Mouse (Mus musculus) frontal cortex, adult (tissue): ENCODE data around the gene Hlx.
A peak's percentile ranks its signal among the peaks of the same experiment; 100 is the strongest.

Source experiments
- ATAC-seq: cut with Nextera tagmentation; 2 replicates; pipeline ENCODE4 v1.9.2; 2017; ENCODE audit warnings: mild to moderate bottlenecking, moderate library complexity, mixed read lengths; ENCODE audit not compliant: low TSS enrichment

The Hlx gene

DNA sequence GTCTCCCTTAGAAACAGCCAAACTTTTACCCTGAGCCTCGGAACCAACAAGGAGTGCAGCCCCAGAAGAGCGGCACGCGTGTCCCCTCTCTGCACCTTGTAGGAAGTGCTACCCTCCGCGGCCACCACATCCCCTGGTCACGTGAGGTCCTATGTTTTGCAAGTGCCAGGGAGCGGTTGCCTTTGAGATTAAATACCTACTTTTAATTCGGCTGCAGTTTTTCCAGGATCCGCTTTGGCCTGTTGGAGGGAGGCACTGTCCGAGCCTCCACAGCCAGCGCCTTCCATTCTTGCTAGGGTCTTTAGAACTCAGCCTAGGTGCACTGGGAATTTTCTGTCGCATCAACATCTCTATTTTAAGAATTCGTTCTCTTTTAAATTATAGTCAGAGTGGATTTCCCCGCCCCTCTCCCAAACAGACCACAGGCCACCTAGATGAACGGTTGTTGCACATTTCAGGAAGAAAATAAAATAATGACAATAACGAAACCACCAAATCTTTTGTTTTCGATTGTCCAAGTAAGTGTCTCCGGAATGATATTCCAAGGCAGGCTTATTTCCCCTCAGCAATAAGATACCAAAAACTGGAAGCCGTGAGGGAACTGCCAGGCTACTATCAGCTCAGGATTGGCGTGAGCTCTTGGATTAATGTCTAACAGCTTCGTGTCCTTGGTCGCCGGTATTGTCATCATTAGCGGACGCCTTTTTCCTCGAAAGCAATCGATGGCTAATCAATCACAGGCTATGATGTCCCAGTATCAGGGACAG is 1.1 kb upstream of the Hlx start:
- ATAC-seq, result no peak

DNA sequence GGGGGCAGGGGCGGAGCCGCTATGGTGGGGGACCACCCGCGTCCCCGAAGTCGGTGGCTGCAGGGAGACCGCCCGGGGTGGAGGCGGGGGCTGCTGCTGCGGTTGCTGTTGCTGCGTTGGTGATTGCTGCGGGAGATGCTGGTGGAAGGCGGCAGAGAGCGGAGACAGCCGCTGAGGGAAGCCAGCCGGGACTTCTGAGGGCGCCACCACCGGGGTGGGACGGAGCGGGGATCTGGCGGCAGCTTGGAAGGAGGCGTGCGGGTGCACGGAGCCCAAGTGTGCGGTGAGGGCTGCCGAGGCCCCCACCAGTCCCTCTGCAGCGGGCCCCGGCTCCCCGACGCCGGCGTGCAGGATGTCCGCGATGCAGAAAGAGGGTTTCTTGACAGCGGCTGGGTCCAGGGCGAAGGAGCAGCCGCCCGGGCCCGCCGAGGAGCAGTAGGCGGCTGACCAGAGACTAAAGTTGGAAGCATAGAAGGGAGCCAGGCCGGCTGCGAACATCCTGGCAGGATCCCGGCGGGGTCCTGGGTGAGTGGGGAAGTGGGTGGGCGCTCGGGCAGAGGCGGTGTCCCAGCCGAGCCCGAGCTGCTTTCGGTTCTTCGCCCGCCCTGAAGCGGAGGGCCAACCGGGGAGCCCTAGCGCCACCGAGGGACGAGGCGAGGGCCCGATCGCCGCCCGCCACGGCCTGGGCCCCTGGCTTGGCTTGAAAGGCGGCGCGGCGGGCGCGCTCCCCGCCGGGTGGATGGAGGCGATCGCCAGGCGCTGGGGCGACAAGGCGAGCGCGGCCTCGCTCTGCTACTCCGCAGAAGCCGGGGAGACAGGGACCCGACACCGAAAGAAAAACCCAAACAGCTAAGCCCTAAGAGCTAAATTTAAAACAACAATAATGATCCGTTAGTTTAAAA is 524 bp downstream of the Hlx start:
- ATAC-seq, result peak; percentile 20; the same call in 1 of the 2 replicates

DNA sequence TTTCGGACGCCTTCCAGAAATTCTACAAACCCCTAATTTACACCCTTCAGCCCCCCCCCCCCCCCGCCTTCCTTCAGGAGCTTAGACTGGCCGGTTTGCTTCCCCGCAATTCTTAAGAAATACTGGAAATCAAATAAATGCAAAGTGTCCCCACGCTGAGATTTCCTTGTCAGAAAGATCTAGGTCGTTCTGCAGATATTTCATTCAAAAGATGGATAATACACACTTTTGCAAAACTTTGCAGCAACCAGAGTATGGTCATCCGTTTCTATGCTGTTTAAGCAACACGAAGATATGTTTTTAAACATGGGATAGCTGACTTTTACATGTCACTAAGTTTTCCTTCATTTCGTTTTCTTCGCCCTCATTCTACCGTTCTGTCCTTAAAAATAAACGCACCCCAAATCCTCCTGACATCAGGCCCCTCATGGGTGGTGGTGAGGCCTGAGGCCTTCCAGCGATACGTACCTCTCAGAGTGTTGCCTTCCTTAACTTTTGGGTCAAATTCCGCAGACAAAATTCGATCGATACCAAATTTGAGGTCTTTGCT is 1.3 kb downstream of the Hlx start:
- no peak for ATAC-seq

DNA sequence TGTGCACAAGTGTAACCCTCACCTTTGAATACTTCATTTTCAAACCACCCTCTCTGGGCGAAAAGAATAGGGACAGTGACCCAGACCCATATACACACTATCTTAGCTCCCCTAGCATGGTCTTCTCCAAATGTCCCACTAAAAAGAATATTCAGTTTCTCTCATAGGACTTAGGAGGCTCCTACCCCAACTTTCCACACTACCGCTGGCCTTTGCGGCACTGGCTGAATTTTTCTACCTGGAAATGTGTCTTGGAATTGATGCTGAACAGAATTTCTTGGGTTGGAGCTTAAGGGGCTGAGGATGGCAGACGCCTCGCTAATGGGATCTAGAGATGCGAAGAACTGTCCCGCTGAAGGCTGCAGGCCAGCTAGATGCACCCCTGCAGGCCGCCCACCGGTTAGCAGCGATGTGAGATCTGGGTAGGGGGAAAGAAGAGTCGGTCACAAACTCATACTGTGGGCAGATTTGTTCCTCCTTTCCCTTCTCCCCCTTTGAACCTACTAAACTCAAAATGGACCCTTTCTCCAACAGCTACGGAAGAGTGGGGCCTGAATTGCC is 1.9 kb downstream of the Hlx start:
- no peak for ATAC-seq

DNA sequence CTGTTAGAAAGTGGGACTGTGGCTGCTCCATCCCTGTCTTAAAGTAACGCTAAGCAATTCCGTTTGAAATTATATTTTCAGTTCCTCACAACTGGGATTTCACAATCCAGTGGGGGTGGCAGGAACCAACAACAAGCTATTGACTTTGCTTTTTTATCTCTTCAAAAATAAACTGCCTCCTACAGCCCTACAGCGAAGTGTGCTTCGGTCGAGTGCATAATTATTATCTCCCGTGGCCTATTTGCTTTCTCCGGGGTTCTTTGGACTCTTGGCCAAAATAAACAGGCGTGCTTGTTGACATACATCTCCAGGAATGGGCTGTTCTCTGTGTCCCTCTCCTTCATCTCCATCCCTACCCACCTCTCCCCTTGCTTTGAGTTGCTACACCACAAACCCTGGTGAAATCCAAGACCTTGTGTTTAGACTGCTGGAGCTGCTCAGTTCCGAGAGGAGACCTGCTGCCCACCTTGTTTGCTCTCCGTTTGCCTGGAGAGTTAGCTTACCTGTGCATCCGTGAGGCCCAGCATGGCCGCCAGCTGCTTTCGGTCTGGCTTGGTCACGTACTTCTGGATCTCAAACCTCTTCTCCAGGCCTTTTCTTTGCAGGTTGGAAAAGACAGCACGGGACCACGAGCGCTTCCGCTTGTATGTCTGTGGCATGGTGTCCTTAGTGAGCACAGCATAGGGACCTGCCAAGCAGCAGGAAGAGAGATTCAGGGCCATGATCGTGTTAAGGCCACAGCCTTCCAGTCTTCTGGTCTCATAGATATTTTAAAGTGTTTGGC is 2.9 kb downstream of the Hlx start:
- no peak for ATAC-seq

DNA sequence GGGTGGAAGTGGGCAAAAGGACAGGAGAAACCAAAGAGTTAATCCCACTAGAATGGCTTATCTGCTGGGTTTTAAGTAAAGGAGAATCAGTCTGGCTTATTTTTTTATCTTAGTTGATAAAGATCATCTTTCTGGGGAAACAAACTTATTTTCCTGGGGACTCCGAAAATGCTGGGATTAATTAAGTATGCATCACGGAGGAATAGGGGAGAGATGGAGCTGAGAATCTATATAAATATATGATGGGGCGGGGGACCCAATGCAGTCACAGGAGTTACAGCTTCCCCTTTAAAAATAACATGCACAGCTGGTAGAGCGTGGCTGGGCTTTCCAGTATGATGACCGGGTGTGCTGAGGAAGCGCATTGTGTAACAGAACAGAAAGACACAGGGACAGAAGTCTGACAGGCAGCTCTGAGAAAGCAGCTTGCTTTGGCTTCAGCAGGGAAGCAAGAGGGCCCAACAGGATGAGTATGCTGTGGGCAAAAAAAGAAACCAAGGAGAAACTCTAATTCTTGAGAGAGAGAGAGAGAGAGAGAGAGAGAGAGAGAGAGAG is 3.8 kb downstream of the Hlx start:
- no peak for ATAC-seq

DNA sequence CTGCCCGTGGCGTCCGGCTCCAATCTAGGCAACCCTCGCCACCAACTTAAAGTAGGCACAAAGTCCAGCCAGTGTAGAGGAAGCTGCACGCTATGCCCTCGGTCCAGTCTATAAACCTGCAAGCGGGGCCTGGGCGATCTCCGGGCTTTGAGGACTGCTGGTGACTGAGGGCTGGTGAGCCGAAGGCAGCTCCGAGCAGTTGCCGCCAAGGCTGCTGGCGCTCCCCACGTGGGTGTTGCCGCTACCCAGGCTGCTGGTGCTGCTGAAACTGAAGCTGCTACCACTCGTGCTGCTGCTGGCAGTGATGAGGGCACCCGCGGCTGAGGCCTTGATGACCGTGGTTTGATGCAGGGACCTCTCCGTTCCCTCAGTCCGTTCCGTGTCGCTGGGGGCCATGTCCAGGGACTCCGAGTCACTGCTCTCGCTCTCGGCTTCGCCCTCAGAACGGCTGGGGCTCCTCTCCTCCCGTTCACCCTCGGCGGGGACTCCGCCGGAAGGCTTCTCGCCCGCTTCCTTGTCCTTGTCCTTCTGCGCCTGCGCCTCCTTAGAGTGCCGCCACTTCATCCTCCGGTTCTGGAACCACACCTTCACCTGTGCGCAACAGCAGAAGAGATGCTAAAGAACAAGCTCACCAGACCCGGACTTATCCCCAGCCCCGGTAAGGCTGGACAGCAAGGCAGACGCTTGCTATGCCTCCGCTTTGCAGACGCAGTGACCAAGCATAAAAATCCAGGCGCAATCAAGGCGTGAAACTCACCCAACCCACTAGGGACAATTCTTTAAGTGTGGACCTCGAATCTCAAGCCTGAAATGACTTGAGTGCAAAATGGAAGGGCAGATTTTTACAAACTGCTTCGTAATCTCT is 4.8 kb downstream of the Hlx start:
- peak; percentile 63 for ATAC-seq

DNA sequence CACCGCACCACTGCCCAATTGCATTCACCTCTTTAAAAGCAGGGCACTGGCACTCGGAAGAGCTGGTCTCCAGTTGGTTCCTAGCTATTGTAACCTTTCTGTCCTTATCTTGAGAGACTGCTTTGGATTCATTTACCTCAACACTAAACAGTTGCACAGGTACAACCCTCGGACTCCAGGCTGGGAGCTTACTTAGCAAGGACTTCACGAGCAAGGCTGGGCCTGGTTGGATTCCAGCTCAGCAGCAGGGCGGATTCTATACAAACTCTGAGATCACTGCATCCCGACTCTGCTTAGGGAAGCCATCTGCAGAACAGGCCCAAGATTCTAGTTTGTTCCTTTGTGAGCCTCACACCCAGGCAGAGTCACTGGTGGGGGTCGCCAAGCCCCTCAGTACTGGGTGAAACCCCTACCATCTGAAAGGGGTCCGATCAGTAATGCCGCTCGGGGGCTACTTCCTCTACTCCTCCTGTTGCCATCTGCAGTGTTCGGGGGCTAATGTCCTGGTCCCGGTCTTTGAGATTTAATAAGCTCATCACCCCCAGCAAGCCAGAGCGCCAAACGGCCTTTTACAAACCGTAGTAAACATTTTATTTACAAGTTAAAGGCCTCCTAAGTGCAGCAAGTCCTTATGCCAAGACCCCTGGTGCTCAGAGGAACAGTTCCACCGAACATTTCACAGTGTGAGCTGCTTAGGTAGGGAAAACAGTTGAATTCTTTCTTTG is 5.7 kb downstream of the Hlx start:
- no peak for ATAC-seq

DNA sequence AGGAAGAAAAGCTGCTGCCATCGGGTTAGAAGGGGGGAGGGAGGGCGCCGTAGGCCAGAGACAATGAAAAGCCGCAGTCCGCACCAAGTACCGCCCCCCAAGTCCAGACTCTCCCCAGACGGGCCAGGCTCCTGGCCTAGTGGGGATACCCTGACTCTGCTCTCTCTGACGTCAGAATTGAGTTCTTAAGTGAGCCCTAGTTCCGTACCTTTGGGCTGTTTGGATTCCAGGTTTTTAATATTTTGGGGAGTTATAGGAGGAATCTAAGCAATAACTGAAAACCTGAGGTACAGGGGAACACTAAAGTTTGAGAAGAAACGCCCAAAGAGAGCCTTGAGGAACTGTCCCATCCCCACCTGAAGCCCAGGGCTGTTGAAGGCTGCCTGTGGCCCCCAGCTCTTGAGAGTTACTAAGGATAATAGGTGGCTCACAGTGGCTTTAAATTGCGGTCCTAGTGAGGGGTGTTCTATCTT is 7.1 kb downstream of the Hlx start:
- ATAC-seq, result no peak

DNA sequence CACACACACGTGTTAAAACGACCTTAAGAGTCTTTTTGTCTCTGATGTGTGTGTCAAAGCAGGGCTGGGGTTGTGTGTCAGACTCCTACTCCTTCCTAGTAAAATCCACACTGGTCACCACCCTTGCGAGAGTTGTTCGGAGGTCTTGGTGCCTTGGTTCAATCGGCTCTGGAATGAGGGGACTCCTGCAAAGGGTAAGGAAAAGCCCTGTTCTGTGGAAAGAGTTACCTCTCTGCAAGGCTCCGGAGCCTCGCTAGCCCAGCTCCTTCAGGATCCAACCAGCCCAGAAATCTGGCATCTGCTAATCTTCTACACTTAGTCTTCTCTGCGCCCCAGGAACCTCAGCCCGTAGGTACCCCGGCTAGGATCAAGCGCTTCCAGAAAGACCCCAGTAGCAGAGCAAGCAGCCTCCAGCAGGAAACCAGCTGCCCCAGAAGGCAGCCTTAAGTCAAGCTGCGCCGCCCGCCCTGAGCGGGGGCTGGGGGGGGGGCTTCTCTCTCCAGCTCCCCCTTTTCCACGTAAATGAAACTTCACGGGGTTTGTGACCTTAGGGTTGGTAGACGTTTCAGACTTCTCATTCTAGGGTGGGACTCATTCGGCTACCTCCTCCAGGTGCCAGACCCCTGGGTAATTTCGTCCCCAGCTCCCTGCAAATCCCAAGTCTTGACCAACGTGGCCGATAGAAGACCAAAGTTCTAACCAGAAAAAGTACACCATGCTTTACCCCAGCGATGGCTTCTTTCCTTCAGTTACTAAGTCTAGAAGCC is 7.7 kb downstream of the Hlx start:
- ATAC-seq, result no peak

DNA sequence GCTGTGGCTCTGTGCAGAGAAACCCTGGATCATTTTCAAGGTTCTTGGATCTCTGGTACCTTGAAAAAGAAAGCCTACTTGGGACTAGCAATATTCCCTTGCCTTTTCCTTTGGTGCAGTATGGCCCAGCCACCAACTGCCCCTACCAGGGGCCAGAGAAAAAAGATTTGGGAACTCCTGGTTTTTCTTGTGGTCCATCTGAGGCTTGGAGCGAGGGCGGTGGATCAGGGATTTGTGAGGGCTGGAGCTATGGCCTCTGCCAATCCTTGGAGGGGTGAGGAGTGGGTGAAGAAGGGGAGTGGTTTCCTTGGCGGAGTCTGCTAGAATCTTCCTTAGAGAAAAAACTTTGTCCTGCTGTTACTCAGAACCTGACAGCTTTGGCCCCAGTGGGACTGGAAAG is 8.5 kb downstream of the Hlx start:
- no peak for ATAC-seq

DNA sequence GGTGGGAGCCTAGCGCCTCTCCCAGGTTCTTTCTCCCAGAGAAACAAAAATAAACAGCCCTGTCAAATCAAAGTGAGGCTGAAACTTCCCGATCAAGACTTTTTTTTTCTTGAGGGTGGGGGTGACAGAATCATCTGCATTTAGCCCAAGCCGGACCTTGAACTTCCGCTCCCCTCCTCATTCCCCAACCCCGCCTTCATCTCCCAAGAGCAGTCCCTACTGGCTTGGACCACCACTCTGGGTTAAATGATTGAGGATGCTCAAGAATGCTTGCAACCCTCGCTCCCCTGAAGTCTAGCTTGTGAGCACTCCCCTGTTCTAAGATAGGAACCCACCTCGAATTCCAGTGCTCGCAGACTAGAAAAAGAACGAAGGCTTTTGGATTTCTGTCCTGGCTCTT is 11.3 kb downstream of the Hlx start:
- no peak for ATAC-seq

DNA sequence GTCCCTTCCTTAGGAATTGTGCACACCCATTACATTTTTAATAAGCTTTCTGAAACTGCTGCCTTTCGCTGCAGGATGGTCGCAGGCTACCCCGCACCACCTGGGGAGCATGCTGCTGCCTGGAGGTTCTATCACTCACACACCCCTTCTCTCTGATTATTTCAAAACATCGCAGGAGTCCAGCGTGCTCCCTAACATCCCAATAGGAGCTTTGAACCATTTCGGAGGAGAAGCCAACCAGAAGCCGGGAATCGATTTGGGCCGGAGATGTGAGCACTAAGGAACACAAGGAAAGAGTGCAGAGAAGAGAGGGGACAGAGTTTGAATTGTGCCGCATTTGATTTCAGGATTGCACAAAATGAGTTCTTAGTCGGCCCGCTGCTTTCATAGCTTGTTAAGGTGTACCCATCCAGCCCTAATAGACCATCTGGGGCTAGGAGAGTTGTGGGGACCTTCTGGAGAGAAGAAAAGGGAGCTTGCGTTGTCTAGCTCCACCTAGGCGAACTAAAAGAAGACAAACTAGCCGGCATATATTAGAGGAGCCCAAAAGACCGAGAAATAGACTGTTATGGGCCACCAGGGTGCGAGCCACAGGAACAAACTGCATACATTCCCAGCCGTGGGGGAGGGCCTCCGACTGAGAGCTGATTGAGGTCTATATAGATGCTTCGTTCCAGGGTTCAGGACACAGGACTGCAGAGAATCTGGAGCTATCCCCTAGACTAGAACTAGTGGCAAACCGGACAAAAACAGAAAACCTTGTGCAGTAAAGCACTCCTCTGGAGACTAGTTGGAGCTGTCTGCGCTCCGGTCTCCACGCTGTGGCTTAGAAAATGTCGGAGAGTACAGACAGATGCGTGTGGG is 12.0 kb downstream of the Hlx start:
- ATAC-seq, result no peak

DNA sequence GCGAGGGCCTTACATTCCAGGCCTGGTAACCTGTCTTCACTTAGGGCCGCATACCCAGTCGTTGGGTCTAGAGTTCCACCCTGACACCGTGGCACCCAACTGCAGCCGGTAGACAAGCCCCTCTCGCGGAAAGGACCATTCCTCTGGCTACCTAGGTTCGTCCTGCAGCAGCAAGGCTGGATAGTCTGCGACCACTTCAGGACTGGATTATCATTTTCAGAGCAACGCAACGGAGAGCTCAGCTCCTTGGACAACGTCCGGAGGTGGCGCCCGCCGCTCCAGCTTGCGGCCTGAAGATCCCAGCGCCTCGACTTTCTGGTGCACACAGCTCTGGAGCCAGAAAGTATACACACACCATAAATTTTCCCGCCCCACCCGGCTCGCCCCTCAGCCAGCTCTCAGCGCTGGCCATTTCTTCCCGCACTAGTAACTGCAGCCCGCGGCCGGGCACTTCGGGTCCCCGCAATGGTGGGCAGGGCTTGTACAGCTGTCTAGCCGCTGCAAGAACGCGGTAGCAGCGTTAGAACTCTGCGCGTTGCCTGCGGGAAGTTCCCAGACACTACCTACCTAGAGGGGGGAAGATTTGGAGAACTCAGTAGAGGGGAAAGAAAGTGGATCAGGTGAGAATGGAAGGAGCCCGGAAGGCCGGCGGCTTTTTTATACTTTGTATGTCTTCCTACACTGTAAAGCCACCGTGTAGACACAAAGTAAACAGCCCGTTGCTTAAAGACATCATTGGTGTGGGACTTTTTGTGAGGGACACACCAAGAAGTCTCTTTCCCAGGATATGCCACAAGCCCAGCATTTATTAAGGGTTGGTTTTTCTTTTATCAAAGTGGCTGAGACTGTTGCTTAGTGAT is 13.9 kb downstream of the Hlx start:
- ATAC-seq, result no peak

DNA sequence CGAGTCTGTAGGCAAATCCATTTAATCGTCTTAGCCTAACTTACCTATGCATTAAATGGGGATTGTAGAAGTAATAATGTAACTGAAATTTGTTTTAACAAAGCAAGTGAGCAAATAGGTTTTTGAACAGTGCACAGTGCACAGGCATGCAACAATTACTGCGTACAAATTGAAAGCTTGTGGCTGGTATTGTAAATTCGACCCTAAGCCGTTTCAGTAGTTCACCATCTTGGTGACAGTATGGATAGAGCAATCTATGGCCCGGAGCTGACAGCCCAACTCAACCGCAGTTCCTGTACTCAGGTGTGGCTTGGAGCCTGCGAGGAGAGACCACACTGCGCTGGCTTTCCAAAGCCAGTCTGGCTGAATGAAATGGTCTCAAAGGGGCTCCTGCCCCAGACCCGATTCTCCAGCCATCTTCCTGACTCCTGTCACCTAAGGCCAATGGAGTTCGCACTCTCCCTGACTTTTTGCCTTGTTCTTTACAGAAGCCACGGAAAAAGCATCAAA is 14.7 kb downstream of the Hlx start:
- no peak for ATAC-seq

DNA sequence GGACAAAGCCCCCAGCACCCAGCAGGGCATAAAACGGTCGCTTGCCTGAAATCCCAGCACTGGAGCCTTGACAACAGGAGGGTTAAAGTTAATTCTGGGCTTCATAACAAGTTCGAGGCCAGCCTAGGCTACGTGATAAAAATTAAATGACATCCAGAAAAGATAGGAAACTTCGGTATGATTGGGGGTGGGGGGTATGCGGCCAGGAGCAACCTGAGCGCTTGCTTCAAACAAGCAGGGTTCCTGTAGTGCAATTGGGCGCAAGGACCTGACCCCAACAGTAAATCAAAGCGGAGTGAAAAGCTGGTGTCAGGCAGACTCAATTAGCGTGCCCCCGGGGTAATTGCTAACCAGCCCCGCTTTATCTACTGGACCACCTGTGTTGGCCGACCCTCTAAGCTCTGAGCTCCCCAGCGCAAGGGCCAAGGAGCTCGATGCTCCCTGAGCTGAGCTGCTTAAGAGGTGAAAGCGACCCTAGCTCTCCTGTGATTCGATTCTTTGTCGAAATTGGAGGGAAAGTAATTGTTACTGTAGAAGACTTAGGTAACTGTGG is 15.3 kb downstream of the Hlx start:
- no peak for ATAC-seq
